Mouse (Mus musculus): ENCODE measurements around the gene Exoc6b. TPM values are rescaled to one million over a fixed set of nuclear protein-coding genes. Genes with fewer than 3 reads are reported as not detected.
A peak's percentile ranks its signal among the peaks of the same experiment; 100 is the strongest.

Gene Exoc6b
- polyA plus RNA-seq, 1 experiment = 42.5 TPM

DNA sequence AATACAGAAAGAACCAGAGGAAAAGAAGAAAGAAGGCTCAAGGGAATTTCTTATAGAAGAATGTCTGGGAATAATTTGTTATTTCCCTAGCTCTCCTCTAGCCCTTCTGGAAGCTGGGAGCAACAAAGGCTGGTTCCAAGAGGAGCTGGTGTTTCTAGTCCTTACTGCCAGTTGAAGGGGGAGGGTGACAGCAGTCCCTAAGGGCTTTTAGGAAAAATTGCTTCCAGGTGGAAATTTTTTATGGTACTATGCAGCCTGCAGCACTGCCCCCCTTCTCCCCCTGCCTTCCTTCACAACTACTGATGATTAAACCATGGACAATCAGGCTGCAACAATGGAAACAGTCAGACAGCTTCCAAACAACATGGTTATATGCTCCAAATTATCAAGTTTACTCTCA lies 44.9 kb downstream of the Exoc6b start:
- H3K27me3 ChIP-seq (ENCODE audit: control insufficient read depth, insufficient read depth, low read length) = no peaks in the 10 kb centered on the region
- no peak overlapping the region for H3K4me3 ChIP-seq (replicated peaks; ENCODE audit: insufficient read depth, low read depth, low read length)
- H3K27ac ChIP-seq (ENCODE audit: insufficient read depth, low read length) = no peak overlapping the region
- no peak for DNase-seq
- TF ChIP-seq POLR2A (IDR thresholded peaks at IDR 0.05; ENCODE audit: borderline replicate concordance, insufficient read depth, low read length) (no peak), CTCF (IDR thresholded peaks at IDR 0.05; ENCODE audit: borderline replicate concordance, insufficient read depth, low read depth, low read length) (no peak)
- H3K4me1 ChIP-seq (ENCODE audit: control insufficient read depth, insufficient read depth, low read length) = no peaks in the 10 kb centered on the region

DNA sequence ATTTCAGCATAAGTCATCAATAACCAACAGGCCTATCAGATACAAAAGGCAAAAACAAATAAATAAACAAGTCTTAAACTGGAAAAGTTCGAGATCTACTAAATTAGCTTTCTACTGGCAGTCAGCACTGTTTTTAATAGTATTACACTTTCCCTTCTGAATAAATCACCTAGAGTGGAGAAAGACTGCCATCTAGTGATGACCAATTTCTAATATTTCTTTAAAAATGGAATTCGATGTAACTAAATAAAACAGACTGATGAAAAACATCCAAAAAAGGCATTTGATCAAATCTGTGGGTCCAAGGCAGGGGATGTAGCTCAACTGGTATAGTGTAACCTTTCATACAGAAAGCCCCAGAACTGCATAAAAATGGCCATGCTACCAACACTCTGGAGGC lies 52.3 kb downstream of the Exoc6b start:
- DNase-seq = peak in 1 of 2 experiments; percentile 18
- WGBS = 28% methylated on average over 2 of the region's 2 CpGs
- H3K27me3 ChIP-seq (ENCODE audit: control insufficient read depth, insufficient read depth, low read length) = no peaks in the 10 kb centered on the region
- no peak overlapping the region for H3K27ac ChIP-seq (ENCODE audit: insufficient read depth, low read length)
- TF ChIP-seq POLR2A (IDR thresholded peaks at IDR 0.05; ENCODE audit: borderline replicate concordance, insufficient read depth, low read length) = no peak
- 0 out of 2 replicates have a peak, but pooled peaks have one; percentile 14 for TF ChIP-seq CTCF (IDR thresholded peaks at IDR 0.05; ENCODE audit: borderline replicate concordance, insufficient read depth, low read depth, low read length)
- H3K4me3 ChIP-seq (replicated peaks; ENCODE audit: insufficient read depth, low read depth, low read length) = no peak overlapping the region
- no peaks in the 10 kb centered on the region for H3K4me1 ChIP-seq (ENCODE audit: control insufficient read depth, insufficient read depth, low read length)

DNA sequence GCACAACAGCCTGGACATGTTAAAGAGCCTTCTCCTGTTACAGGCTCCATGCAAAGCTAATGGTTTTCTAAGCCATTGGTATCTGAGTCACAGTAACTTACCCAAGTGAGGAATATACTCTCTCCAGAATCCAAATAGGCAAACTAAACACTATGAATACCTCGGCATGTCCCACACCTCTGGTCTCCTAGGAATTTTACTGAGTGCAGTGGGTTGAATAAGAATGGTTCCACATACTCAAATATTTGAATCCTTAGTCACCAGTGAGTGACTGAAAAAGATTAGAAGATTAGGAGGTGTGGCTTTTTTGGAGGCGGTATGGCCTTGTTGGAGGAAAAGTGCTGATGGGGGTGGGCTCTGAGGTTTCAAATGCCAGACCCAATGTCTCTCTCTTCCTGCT lies 55.4 kb downstream of the Exoc6b start:
- 99% methylated on average over 2 of the region's 2 CpGs for WGBS
- TF ChIP-seq CTCF (IDR thresholded peaks at IDR 0.05; ENCODE audit: borderline replicate concordance, insufficient read depth, low read depth, low read length) (no peak), POLR2A (IDR thresholded peaks at IDR 0.05; ENCODE audit: borderline replicate concordance, insufficient read depth, low read length) (no peak)
- no peak for DNase-seq
- Histone ChIP-seq H3K4me3 (replicated peaks; ENCODE audit: insufficient read depth, low read depth, low read length) (no peak overlapping the region), H3K27me3 (ENCODE audit: control insufficient read depth, insufficient read depth, low read length) (no peaks in the 10 kb centered on the region), H3K27ac (ENCODE audit: insufficient read depth, low read length) (no peak overlapping the region), H3K4me1 (ENCODE audit: control insufficient read depth, insufficient read depth, low read length) (no peaks in the 10 kb centered on the region)

DNA sequence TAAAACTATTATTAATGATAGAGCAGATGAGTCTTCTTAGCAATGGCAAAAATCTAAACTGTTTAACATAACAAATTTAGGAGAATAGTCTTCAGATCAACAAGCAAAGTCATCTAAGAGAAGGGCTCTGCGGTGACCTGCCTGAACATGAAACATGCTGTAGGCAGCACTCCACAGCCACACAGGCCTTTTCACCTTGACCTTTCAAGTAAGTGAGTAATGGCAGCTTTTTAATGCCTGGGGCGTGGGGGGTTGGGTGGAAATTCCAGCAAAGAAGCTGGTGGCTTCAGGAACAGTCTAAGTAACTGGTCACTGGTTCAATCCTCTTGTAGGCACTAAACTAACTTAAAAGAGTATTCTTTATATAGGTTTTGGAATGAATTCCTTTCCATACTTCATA lies 58.9 kb downstream of the Exoc6b start:
- DNase-seq = no peak
- Histone ChIP-seq H3K27ac (ENCODE audit: insufficient read depth, low read length) (no peak overlapping the region), H3K4me1 (ENCODE audit: control insufficient read depth, insufficient read depth, low read length) (no peaks in the 10 kb centered on the region), H3K4me3 (replicated peaks; ENCODE audit: insufficient read depth, low read depth, low read length) (no peak overlapping the region), H3K27me3 (ENCODE audit: control insufficient read depth, insufficient read depth, low read length) (no peaks in the 10 kb centered on the region)
- WGBS = 97% methylated on average over 2 of the region's 2 CpGs
- no peak for TF ChIP-seq POLR2A (IDR thresholded peaks at IDR 0.05; ENCODE audit: borderline replicate concordance, insufficient read depth, low read length)
- no peak for TF ChIP-seq CTCF (IDR thresholded peaks at IDR 0.05; ENCODE audit: borderline replicate concordance, insufficient read depth, low read depth, low read length)

DNA sequence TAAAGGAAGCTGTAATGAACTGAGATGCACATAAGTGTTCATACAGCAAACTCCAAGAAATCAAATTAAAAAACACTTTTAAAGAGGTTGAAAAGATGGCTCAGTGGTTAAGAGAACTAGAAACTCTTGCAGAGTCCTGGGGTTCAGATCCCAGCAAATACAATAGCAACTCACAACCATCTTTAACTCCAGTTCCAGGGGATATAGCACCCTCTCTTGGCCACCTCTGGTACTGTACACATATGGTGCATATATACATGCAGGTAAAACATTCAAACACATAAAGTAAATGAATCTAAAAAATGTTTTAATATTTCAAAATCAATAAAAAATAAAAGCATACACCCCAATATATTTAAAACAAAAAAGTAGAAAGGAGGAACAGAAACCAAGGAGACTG lies 73.9 kb downstream of the Exoc6b start:
- no peak overlapping the region for H3K4me3 ChIP-seq (replicated peaks; ENCODE audit: insufficient read depth, low read depth, low read length)
- no peaks in the 10 kb centered on the region for H3K27me3 ChIP-seq (ENCODE audit: control insufficient read depth, insufficient read depth, low read length)
- no peak for TF ChIP-seq CTCF (IDR thresholded peaks at IDR 0.05; ENCODE audit: borderline replicate concordance, insufficient read depth, low read depth, low read length)
- TF ChIP-seq POLR2A (IDR thresholded peaks at IDR 0.05; ENCODE audit: borderline replicate concordance, insufficient read depth, low read length) = no peak
- no peaks in the 10 kb centered on the region for H3K4me1 ChIP-seq (ENCODE audit: control insufficient read depth, insufficient read depth, low read length)
- H3K27ac ChIP-seq (ENCODE audit: insufficient read depth, low read length) = no peak overlapping the region
- DNase-seq = no peak

DNA sequence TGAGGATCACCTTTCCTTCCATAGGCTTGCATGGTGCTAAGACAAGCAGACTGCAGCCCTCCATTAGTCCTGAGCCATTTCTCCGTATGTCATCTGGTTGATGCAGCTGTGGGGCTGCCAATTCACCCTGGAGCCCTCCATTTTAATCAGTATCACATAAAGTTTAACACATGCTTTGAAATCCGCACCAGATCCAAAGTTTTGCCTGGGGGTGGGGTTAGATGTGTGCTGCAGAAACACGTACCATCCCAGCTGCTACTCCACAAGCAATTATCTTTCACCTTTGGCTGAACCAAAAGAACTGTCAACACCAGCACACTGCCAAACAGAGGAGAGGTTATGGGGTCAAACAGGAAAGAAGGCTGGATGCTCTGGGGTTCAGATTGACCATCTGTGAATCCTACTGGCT lies 92.7 kb downstream of the Exoc6b start:
- H3K4me1 ChIP-seq (ENCODE audit: control insufficient read depth, insufficient read depth, low read length) = no peaks in the 10 kb centered on the region
- no peak overlapping the region for H3K4me3 ChIP-seq (replicated peaks; ENCODE audit: insufficient read depth, low read depth, low read length)
- 50% methylated on average over 3 of the region's 3 CpGs for WGBS
- TF ChIP-seq POLR2A (IDR thresholded peaks at IDR 0.05; ENCODE audit: borderline replicate concordance, insufficient read depth, low read length) (no peak), CTCF (IDR thresholded peaks at IDR 0.05; ENCODE audit: borderline replicate concordance, insufficient read depth, low read depth, low read length) (no peak)
- DNase-seq = no peak
- H3K27me3 ChIP-seq (ENCODE audit: control insufficient read depth, insufficient read depth, low read length) = no peaks in the 10 kb centered on the region
- H3K27ac ChIP-seq (ENCODE audit: insufficient read depth, low read length) = no peak overlapping the region

DNA sequence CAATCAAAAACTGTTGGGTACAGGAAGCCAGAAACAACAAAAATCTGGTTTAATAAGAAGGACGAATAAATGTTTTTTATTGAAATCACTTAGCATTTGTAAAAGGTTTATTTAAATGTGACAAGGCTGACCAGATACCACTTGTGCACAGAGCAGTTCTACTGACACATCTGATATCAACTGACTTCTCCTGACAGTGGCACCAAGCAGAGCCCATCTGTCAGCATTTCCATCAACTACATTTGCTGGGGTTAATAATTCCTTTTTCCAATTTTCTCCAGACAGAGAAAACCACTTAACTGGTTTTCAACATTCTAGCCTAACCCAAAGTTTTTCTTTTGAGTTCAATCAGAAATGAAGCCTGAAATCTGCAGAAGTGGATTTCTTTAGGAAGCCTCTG lies 100.8 kb downstream of the Exoc6b start:
- Histone ChIP-seq H3K27me3 (ENCODE audit: control insufficient read depth, insufficient read depth, low read length) (no peaks in the 10 kb centered on the region), H3K4me3 (replicated peaks; ENCODE audit: insufficient read depth, low read depth, low read length) (no peak overlapping the region), H3K27ac (ENCODE audit: insufficient read depth, low read length) (no peak overlapping the region), H3K4me1 (ENCODE audit: control insufficient read depth, insufficient read depth, low read length) (no peaks in the 10 kb centered on the region; the same call in 1 of the 2 replicates)
- 46% methylated on average over 1 of the region's 1 CpGs for WGBS
- TF ChIP-seq POLR2A (IDR thresholded peaks at IDR 0.05; ENCODE audit: borderline replicate concordance, insufficient read depth, low read length) = no peak
- TF ChIP-seq CTCF (IDR thresholded peaks at IDR 0.05; ENCODE audit: borderline replicate concordance, insufficient read depth, low read depth, low read length) = no peak
- DNase-seq = peak in 1 of 2 experiments; percentile 50

DNA sequence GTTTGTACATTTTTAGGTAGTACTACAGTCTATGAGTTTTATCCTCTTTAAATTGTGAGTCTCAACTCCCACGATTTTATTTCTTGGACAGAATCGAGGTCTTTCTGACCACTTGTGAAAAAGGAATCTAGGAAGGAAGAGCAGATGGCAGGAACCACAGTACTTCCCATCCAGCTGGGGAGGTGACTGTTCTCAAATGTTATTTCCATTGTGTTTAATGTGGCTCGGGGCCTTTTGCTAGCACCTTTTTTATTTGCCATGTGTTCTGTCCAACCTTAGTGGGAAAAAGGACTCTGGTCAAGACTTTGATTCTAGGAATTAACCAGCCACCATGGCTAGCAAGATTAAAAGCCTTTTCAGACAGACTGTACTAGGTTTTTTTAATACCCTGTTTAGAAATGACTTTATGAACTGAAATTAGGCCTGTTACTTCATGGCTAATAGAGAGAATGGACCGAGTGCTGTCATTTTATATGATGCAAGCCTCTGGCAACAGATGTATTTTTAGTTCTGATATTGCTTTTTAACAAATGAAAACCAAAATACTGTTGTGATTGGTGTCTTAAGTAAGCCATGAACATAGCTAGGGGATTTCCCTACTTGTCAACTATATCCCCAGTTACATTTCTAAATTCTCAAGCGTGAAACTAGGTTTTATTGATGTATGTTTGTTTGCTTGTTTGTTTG lies 104.4 kb downstream of the Exoc6b start:
- TF ChIP-seq POLR2A (IDR thresholded peaks at IDR 0.05; ENCODE audit: borderline replicate concordance, insufficient read depth, low read length) = no peak
- TF ChIP-seq CTCF (IDR thresholded peaks at IDR 0.05; ENCODE audit: borderline replicate concordance, insufficient read depth, low read depth, low read length) = no peak
- Histone ChIP-seq H3K27me3 (ENCODE audit: control insufficient read depth, insufficient read depth, low read length) (no peaks in the 10 kb centered on the region), H3K27ac (ENCODE audit: insufficient read depth, low read length) (no peak overlapping the region), H3K4me1 (ENCODE audit: control insufficient read depth, insufficient read depth, low read length) (no peaks in the 10 kb centered on the region; the same call in 1 of the 2 replicates), H3K4me3 (replicated peaks; ENCODE audit: insufficient read depth, low read depth, low read length) (no peak overlapping the region)
- peak in 1 of 2 experiments; percentile 55 for DNase-seq
- WGBS = 41% methylated on average over 5 of the region's 5 CpGs
